Mouse (Mus musculus): ENCODE data around the gene Rassf9.

GRCm38 (mm10) chr10:102469412-102469811 lies 42.6 kb upstream of the Rassf9 start:
- TF ChIP-seq EP300 (IDR thresholded peaks at IDR 0.05; ENCODE audit: insufficient read depth, low read depth, low read length) (no peak), POLR2A (IDR thresholded peaks at IDR 0.05; ENCODE audit: insufficient read depth, low read length) (no peak), CTCF (IDR thresholded peaks at IDR 0.05; ENCODE audit: low read depth, low read length) (no peak)

All from ES-Bruce4 (cell line).